Mouse (Mus musculus): Measurements from ENCODE around the gene Rpl4.

- TF ChIP-seq CTCF (IDR thresholded peaks at IDR 0.05) (no peak), EP300 (IDR thresholded peaks at IDR 0.05) (no peak)
Observed at GRCm38 (mm10) chr9:64175378-64175777, 2.2 kb downstream of the Rpl4 start.

Measured in lung, postnatal 0 days (tissue).